In the genomic region with DNA sequence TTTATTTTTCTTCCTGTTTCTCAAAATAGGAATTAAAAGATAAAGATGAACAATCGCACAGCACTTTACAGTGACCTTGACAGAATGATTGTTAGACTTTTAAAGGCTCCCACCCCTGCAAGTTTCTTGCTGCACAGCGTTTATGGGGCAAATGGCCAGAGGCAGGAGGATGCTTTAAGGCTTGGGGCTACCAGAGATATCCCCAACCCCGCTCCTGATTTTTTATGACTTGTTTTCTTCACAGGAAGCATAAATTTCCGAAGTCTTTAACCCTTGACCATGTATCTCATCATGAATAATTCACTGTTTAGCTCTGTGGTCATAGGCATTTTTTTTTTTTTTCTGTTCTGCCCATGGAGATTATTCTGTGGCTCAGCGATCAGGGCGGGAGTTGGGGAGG, we compare ENCODE assay signal across 21 mouse cellular contexts. TPM values are rescaled to one million over a fixed set of nuclear protein-coding genes. Genes with fewer than 3 reads are reported as not detected.
DNase-seq lines count a peak whose midpoint lies in the region; ATAC-seq and TF ChIP-seq lines count a peak whose summit lies in the region.
"Had no signal": no experiment of that assay in that cellular context is flagged by ENCODE, and none has a peak within 500 bp of the region (broad histone marks: within the 10 kb centered on the region; RNA-seq: fewer than 3 reads in every experiment).

No protein-coding gene starts in this region.

- no peaks in the 10 kb centered on the region for H3K9me3 ChIP-seq in heart, embryonic 12.5 days (replicated peaks)
- no peaks in the 10 kb centered on the region for H3K9me3 ChIP-seq in kidney, embryonic 16.5 days (ENCODE audit: low read length)
- H3K9me3 ChIP-seq in liver, postnatal 0 days (ENCODE audit: low read length), result no peaks in the 10 kb centered on the region
- H3K9me3 ChIP-seq in liver, embryonic 12.5 days (replicated peaks), result no peaks in the 10 kb centered on the region
- H3K9me3 ChIP-seq: embryonic facial prominence, embryonic 13.5 days; forebrain, embryonic 12.5 days; hindbrain, embryonic 10.5 days had no signal

- no peaks in the 10 kb centered on the region for H3K27me3 ChIP-seq in heart, embryonic 12.5 days (replicated peaks)
- H3K27me3 ChIP-seq in kidney, embryonic 16.5 days (ENCODE audit: insufficient read depth, low read length), result no peaks in the 10 kb centered on the region
- H3K27me3 ChIP-seq in liver, postnatal 0 days (ENCODE audit: insufficient read depth, low read length), result no peaks in the 10 kb centered on the region
- no peaks in the 10 kb centered on the region for H3K27me3 ChIP-seq in liver, embryonic 12.5 days (replicated peaks)
- H3K27me3 ChIP-seq: CH12.LX; forebrain, embryonic 12.5 days had no signal

- no peak for ATAC-seq in heart, embryonic 12.5 days (ENCODE audit: insufficient number of reproducible peaks, low FRiP score)
- ATAC-seq in kidney, embryonic 16.5 days (ENCODE audit: low FRiP score, low TSS enrichment), result peak; percentile 59; the same call in 1 of the 2 replicates
- ATAC-seq in liver, postnatal 0 days, result peak; percentile 43; the same call in 1 of the 2 replicates
- no peak for ATAC-seq in liver, embryonic 12.5 days
- ATAC-seq: activated CD4-positive, CD25-positive, alpha-beta regulatory T cell, adult 4 months; forebrain, embryonic 16.5 days; Patski had no signal

- peak; percentile 17 for DNase-seq in heart, adult 11 months
- no peak for DNase-seq in kidney, adult 8-10 months
- no peak for DNase-seq in liver, postnatal 0 days
- DNase-seq in spleen, adult 12 weeks (ENCODE audit: low spot score), result no peak
- DNase-seq: adrenal gland, postnatal 25 days; cerebellum, adult 9-11 months; cerebellum, postnatal 36 days; gastrocnemius, postnatal 10 days; heart, adult 2 months had no signal

- no peak for TF ChIP-seq EP300 in liver, postnatal 0 days (IDR thresholded peaks at IDR 0.05; ENCODE audit: low read depth)

- H3K4me3 ChIP-seq in heart, embryonic 12.5 days, result no peak overlapping the region
- H3K4me3 ChIP-seq in kidney, embryonic 16.5 days (ENCODE audit: low read length), result no peak overlapping the region
- H3K4me3 ChIP-seq in liver, postnatal 0 days (ENCODE audit: low read depth, low read length), result no peak overlapping the region
- no peak overlapping the region for H3K4me3 ChIP-seq in liver, embryonic 12.5 days
- H3K4me3 ChIP-seq: embryonic facial prominence, embryonic 13.5 days; forebrain, embryonic 12.5 days; heart, adult 2 months; hindbrain, embryonic 10.5 days had no signal

- no peaks in the 10 kb centered on the region for H3K4me1 ChIP-seq in heart, embryonic 12.5 days (replicated peaks)
- 0 out of 2 replicates have a peak, but pooled peaks cover 3% of the 10 kb centered on the region for H3K4me1 ChIP-seq in kidney, embryonic 16.5 days (ENCODE audit: insufficient read depth, low read length)
- H3K4me1 ChIP-seq in liver, postnatal 0 days (ENCODE audit: insufficient read depth), result no peaks in the 10 kb centered on the region
- H3K4me1 ChIP-seq in liver, embryonic 12.5 days, result no peaks in the 10 kb centered on the region
- H3K4me1 ChIP-seq: embryonic facial prominence, embryonic 13.5 days; forebrain, embryonic 12.5 days had no signal

- no peak overlapping the region for H3K9ac ChIP-seq in heart, embryonic 12.5 days
- H3K9ac ChIP-seq in kidney, embryonic 16.5 days (replicated peaks; ENCODE audit: low read length), result no peak overlapping the region
- H3K9ac ChIP-seq in liver, postnatal 0 days (replicated peaks), result no peak overlapping the region
- H3K9ac ChIP-seq in liver, embryonic 12.5 days, result no peak overlapping the region
- H3K9ac ChIP-seq: embryonic facial prominence, embryonic 13.5 days; forebrain, embryonic 12.5 days; hindbrain, embryonic 14.5 days had no signal

- no peak overlapping the region for H3K27ac ChIP-seq in heart, embryonic 12.5 days (ENCODE audit: poor library complexity, severe bottlenecking)
- no peak overlapping the region for H3K27ac ChIP-seq in kidney, embryonic 16.5 days (ENCODE audit: low read length)
- H3K27ac ChIP-seq in liver, postnatal 0 days (ENCODE audit: low read depth), result no peak overlapping the region
- H3K27ac ChIP-seq in liver, embryonic 12.5 days, result no peak overlapping the region
- H3K27ac ChIP-seq: embryonic facial prominence, embryonic 13.5 days; forebrain, embryonic 12.5 days; heart, adult 2 months; hindbrain, embryonic 10.5 days; hindbrain, embryonic 14.5 days had no signal

- no peak overlapping the region for H3K4me2 ChIP-seq in heart, embryonic 12.5 days
- H3K4me2 ChIP-seq in kidney, embryonic 16.5 days (replicated peaks; ENCODE audit: low read depth, low read length), result no peak overlapping the region
- no peak overlapping the region for H3K4me2 ChIP-seq in liver, postnatal 0 days (ENCODE audit: low read depth, low read length)
- H3K4me2 ChIP-seq in liver, embryonic 12.5 days, result no peak overlapping the region
- H3K4me2 ChIP-seq: embryonic facial prominence, embryonic 13.5 days; forebrain, embryonic 12.5 days; heart, embryonic 11.5 days; hindbrain, embryonic 14.5 days had no signal

- 51% methylated on average over 6 of the region's 6 CpGs for WGBS in heart, embryonic 12.5 days
- WGBS in kidney, embryonic 16.5 days, result 20% methylated on average over 6 of the region's 6 CpGs
- WGBS in liver, postnatal 0 days (ENCODE audit: insufficient replicate concordance), result 50% methylated on average over 6 of the region's 6 CpGs
- 49% methylated on average over 6 of the region's 6 CpGs for WGBS in liver, embryonic 12.5 days (ENCODE audit: insufficient replicate concordance)

- no peaks in the 10 kb centered on the region for H3K36me3 ChIP-seq in heart, embryonic 12.5 days
- H3K36me3 ChIP-seq in kidney, embryonic 16.5 days (ENCODE audit: insufficient read depth, low read length), result no peaks in the 10 kb centered on the region
- H3K36me3 ChIP-seq in liver, postnatal 0 days (replicated peaks; ENCODE audit: insufficient read depth, low read length), result no peaks in the 10 kb centered on the region
- H3K36me3 ChIP-seq in liver, embryonic 12.5 days, result no peaks in the 10 kb centered on the region
- H3K36me3 ChIP-seq: embryonic facial prominence, embryonic 13.5 days; forebrain, embryonic 12.5 days; hindbrain, embryonic 10.5 days had no signal

- TF ChIP-seq CTCF in liver, postnatal 0 days (IDR thresholded peaks at IDR 0.05; ENCODE audit: low read depth), result no peak

RNA-seq across cellular contexts. Expression of gene Mb21d2, which starts 55.5 kb away (rescaled TPM):
- polyA plus RNA-seq in heart, embryonic 12.5 days (2016; fragmentation: Nextera tagmentation; extraction: Ambion mirVana), result 6.9 and 7.1 TPM in 2 replicates
- polyA plus RNA-seq in kidney, embryonic 16.5 days (2015; fragmentation: Nextera tagmentation; extraction: Ambion mirVana), result 5.6 and 5.9 TPM in 2 replicates
- polyA plus RNA-seq in liver, postnatal 0 days (2015; fragmentation: Nextera tagmentation; extraction: Ambion mirVana), result 2.4 and 3.1 TPM in 2 replicates
- 2.5 and 3.1 TPM in 2 replicates for polyA plus RNA-seq in liver, embryonic 12.5 days (2016; fragmentation: Nextera tagmentation; extraction: Ambion mirVana)
- polyA plus RNA-seq: activated CD4-positive, CD25-positive, alpha-beta regulatory T cell, adult 4 months had no signal

Comparison
In these comparisons a context has a peak if more than half of its experiments do, and no peak if none do; other contexts are left out.
1. ATAC-seq: peak in kidney, embryonic 16.5 days (single experiment) and liver, postnatal 0 days (single experiment); none in heart, embryonic 12.5 days (single experiment) and liver, embryonic 12.5 days (single experiment).